Mouse (Mus musculus) myocyte (in vitro differentiated cells): ENCODE measurements around the gene I830077J02Rik. TPM values are rescaled to one million over a fixed set of nuclear protein-coding genes. Genes with fewer than 3 reads are reported as not detected.

ENCODE experiments used
- H3K27me3 ChIP-seq: one replicate; pipeline ENCODE4 v1.6.1; 2011; ENCODE audit not compliant: control insufficient read depth, insufficient read depth, insufficient read length
- H3K36me3 ChIP-seq: one replicate; pipeline ENCODE4 v1.6.1; 2011; ENCODE audit not compliant: control insufficient read depth, insufficient read depth
- H3K4me2 ChIP-seq: one replicate; pipeline ENCODE4 v1.6.1; 2011; ENCODE audit warnings: low read depth, control low read depth
- H3K4me3 ChIP-seq: one replicate; pipeline ENCODE4 v1.5.1; 2011; ENCODE audit warnings: mild to moderate bottlenecking, control low read depth, moderate library complexity
- H3K79me2 ChIP-seq: one replicate; pipeline ENCODE4 v1.6.1; 2011; ENCODE audit not compliant: control insufficient read depth, insufficient read depth
- H3ac ChIP-seq: one replicate; pipeline ENCODE4 v1.6.1; 2011; ENCODE audit not compliant: control insufficient read depth, insufficient read length
- CEBPB ChIP-seq: IDR thresholded peaks from 2 replicates; pipeline ENCODE4 v1.6.1; 2011; ENCODE audit warnings: mild to moderate bottlenecking, moderate library complexity; ENCODE audit not compliant: poor library complexity, insufficient read depth, severe bottlenecking
- E2F4 ChIP-seq: IDR thresholded peaks from one replicate; pipeline ENCODE4 v1.6.1; 2011; ENCODE audit warnings: mild to moderate bottlenecking, control low read depth, moderate library complexity; ENCODE audit not compliant: insufficient read depth
- MAX ChIP-seq: IDR thresholded peaks from one replicate; pipeline ENCODE4 v1.6.1; 2011; ENCODE audit warnings: low read depth, mild to moderate bottlenecking, control low read depth
- MYOD1 ChIP-seq, 3 experiments: IDR thresholded peaks; one replicate each; pipeline ENCODE4 v1.6.1; 2011; ENCODE audit warnings: control low read depth in 2 of 3, low read depth in 2 of 3, mild to moderate bottlenecking in 2 of 3, moderate library complexity in 1 of 3; ENCODE audit not compliant: insufficient read length in 2 of 3, control insufficient read depth in 1 of 3
- MYOG ChIP-seq, 3 experiments: IDR thresholded peaks; one replicate each; pipeline ENCODE4 v1.6.1; 2011; ENCODE audit warnings: control low read depth in 2 of 3, low read depth in 2 of 3, mild to moderate bottlenecking in 2 of 3; ENCODE audit not compliant: insufficient read length in 2 of 3, control insufficient read depth in 1 of 3, insufficient read depth in 1 of 3
- POLR2A ChIP-seq: IDR thresholded peaks from one replicate; pipeline ENCODE4 v1.6.1; 2011; ENCODE audit warnings: low read depth, mild to moderate bottlenecking, control low read depth, moderate library complexity; ENCODE audit not compliant: insufficient read length
- POLR2AphosphoS2 ChIP-seq: IDR thresholded peaks from one replicate; pipeline ENCODE4 v1.6.1; 2011; ENCODE audit warnings: low read depth, control low read depth; ENCODE audit not compliant: insufficient read length
- REST ChIP-seq: IDR thresholded peaks from one replicate; pipeline ENCODE4 v1.6.1; 2011; ENCODE audit warnings: mild to moderate bottlenecking, control low read depth, moderate library complexity; ENCODE audit not compliant: insufficient read depth, insufficient read length
- SRF ChIP-seq: IDR thresholded peaks from one replicate; pipeline ENCODE4 v1.6.1; 2011; ENCODE audit warnings: low read depth; ENCODE audit not compliant: control insufficient read depth, insufficient read length
- TCF12 ChIP-seq: IDR thresholded peaks from one replicate; pipeline ENCODE4 v1.6.1; 2011; ENCODE audit warnings: mild to moderate bottlenecking, control low read depth; ENCODE audit not compliant: poor library complexity, insufficient read depth, severe bottlenecking
- TCF3 ChIP-seq: IDR thresholded peaks from one replicate; pipeline ENCODE4 v1.6.1; 2011; ENCODE audit warnings: low read depth, control low read depth; ENCODE audit not compliant: insufficient read length
- USF1 ChIP-seq: IDR thresholded peaks from one replicate; pipeline ENCODE4 v1.6.1; 2011; ENCODE audit warnings: low read depth, mild to moderate bottlenecking, control low read depth, moderate library complexity
- polyA plus RNA-seq: library from polyadenylated mRNA; unstranded; fragments of >200 nt; fragmentation: generic; extraction: Trizol; gene quantifications from one replicate; pipeline ENCODE4 v1.2.1, GENCODE M21; 2012; ENCODE audit warnings: missing spikeins

The I830077J02Rik gene
- polyA plus RNA-seq, 1 experiment = 0.07 TPM

- Histone ChIP-seq H3K4me2 (no peak overlapping the region), H3ac (no peak overlapping the region), H3K27me3 (peaks cover 7% of the 10 kb centered on the region), H3K79me2 (no peaks in the 10 kb centered on the region), H3K4me3 (no peak overlapping the region), H3K36me3 (no peaks in the 10 kb centered on the region)
- no peak for TF ChIP-seq E2F4
- TF ChIP-seq POLR2AphosphoS2 = no peak
- TF ChIP-seq SRF = no peak
- no peak for TF ChIP-seq MAX
- TF ChIP-seq POLR2A = no peak
- TF ChIP-seq USF1 = no peak
- no peak for TF ChIP-seq REST
- TF ChIP-seq TCF3 = no peak
- TF ChIP-seq TCF12 = no peak
- TF ChIP-seq MYOD1 (IDR thresholded peaks at IDR 0.05; ENCODE audit: control insufficient read depth in 1 of 3, insufficient read length in 2 of 3, low read depth in 2 of 3) = no peak
- TF ChIP-seq MYOG (IDR thresholded peaks at IDR 0.05; ENCODE audit: control insufficient read depth in 1 of 3, insufficient read depth in 1 of 3, insufficient read length in 2 of 3, low read depth in 2 of 3) = no peak
- TF ChIP-seq CEBPB = no peak
Observed at GRCm38 (mm10) chr3:105904721-105905120, 27.7 kb downstream of the I830077J02Rik start.

GRCm38 (mm10) chr3:105904213-105904612 lies 28.3 kb downstream of the I830077J02Rik start:
- Histone ChIP-seq H3K27me3 (peaks cover 7% of the 10 kb centered on the region), H3K79me2 (no peaks in the 10 kb centered on the region), H3K4me2 (no peak overlapping the region), H3K4me3 (no peak overlapping the region), H3ac (no peak overlapping the region), H3K36me3 (no peaks in the 10 kb centered on the region)
- no peak for TF ChIP-seq MYOG (IDR thresholded peaks at IDR 0.05; ENCODE audit: control insufficient read depth in 1 of 3, insufficient read depth in 1 of 3, insufficient read length in 2 of 3, low read depth in 2 of 3)
- no peak for TF ChIP-seq MYOD1 (IDR thresholded peaks at IDR 0.05; ENCODE audit: control insufficient read depth in 1 of 3, insufficient read length in 2 of 3, low read depth in 2 of 3)
- TF ChIP-seq REST = no peak
- TF ChIP-seq POLR2AphosphoS2 = no peak
- TF ChIP-seq MAX = no peak
- no peak for TF ChIP-seq POLR2A
- TF ChIP-seq E2F4 = no peak
- TF ChIP-seq USF1 = no peak
- TF ChIP-seq TCF3 = no peak
- TF ChIP-seq SRF = no peak
- TF ChIP-seq TCF12 = no peak
- TF ChIP-seq CEBPB = no peak

- Histone ChIP-seq H3K4me2 (no peak overlapping the region), H3K36me3 (no peaks in the 10 kb centered on the region), H3K79me2 (no peaks in the 10 kb centered on the region), H3ac (no peak overlapping the region), H3K27me3 (peaks cover 7% of the 10 kb centered on the region), H3K4me3 (no peak overlapping the region)
- TF ChIP-seq CEBPB (no peak), E2F4 (no peak), TCF3 (no peak)
Observed at GRCm38 (mm10) chr3:105901468-105901867, 31.0 kb downstream of the I830077J02Rik start.

- Histone ChIP-seq H3ac (no peak overlapping the region), H3K79me2 (no peaks in the 10 kb centered on the region), H3K4me3 (no peak overlapping the region), H3K36me3 (no peaks in the 10 kb centered on the region), H3K4me2 (no peak overlapping the region), H3K27me3 (peaks cover 7% of the 10 kb centered on the region)
- TF ChIP-seq TCF3 = no peak
- TF ChIP-seq POLR2AphosphoS2 = no peak
- no peak for TF ChIP-seq POLR2A
Observed at GRCm38 (mm10) chr3:105900716-105901115, 31.7 kb downstream of the I830077J02Rik start.

- Histone ChIP-seq H3K27me3 (peaks cover 7% of the 10 kb centered on the region), H3ac (no peak overlapping the region), H3K4me3 (no peak overlapping the region), H3K79me2 (no peaks in the 10 kb centered on the region), H3K4me2 (no peak overlapping the region), H3K36me3 (no peaks in the 10 kb centered on the region)
- TF ChIP-seq REST (no peak), POLR2A (no peak), TCF12 (no peak), MAX (no peak), MYOG (IDR thresholded peaks at IDR 0.05; ENCODE audit: control insufficient read depth in 1 of 3, insufficient read depth in 1 of 3, insufficient read length in 2 of 3, low read depth in 2 of 3) (no peak), SRF (no peak), CEBPB (no peak), MYOD1 (IDR thresholded peaks at IDR 0.05; ENCODE audit: control insufficient read depth in 1 of 3, insufficient read length in 2 of 3, low read depth in 2 of 3) (no peak), TCF3 (no peak), USF1 (no peak), POLR2AphosphoS2 (no peak), E2F4 (no peak)
Observed at GRCm38 (mm10) chr3:105900266-105900665, 32.2 kb downstream of the I830077J02Rik start.
